Mouse (Mus musculus) hindbrain, embryonic 16.5 days (tissue): ENCODE results near the gene Topors. TPM values are rescaled to one million over a fixed set of nuclear protein-coding genes. Genes with fewer than 3 reads are reported as not detected.

ENCODE experiments used
- ATAC-seq: fragments of 200-750 bp; cut with Nextera tagmentation; 2 replicates; pipeline ENCODE4 v1.8.0; 2017; ENCODE audit warnings: moderate TSS enrichment, moderate library complexity
- H3K27ac ChIP-seq: fragments of 300-500 bp; sonication (generic); 2 replicates; pipeline ENCODE4 v1.5.1; 2014; ENCODE audit warnings: low read depth, mild to moderate bottlenecking, control low read depth, low read length, moderate library complexity
- H3K27me3 ChIP-seq: fragments of 300-500 bp; sonication (generic); replicated peaks from 2 replicates; pipeline ENCODE4 v1.6.1; 2014; ENCODE audit warnings: low read length; ENCODE audit not compliant: control insufficient read depth, insufficient read depth
- H3K36me3 ChIP-seq: fragments of 300-500 bp; sonication (generic); 2 replicates; pipeline ENCODE4 v1.6.1; 2014; ENCODE audit warnings: mild to moderate bottlenecking, low read length, moderate library complexity, mixed read lengths; ENCODE audit not compliant: control insufficient read depth, insufficient read depth
- H3K4me1 ChIP-seq: fragments of 300-500 bp; sonication (generic); 2 replicates; pipeline ENCODE4 v1.6.1; 2014; ENCODE audit warnings: low read depth, low read length; ENCODE audit not compliant: control insufficient read depth, insufficient read depth
- H3K4me2 ChIP-seq: fragments of 300-500 bp; sonication (generic); 2 replicates; pipeline ENCODE4 v1.6.1; 2014; ENCODE audit warnings: mild to moderate bottlenecking, low read length, control low read depth, moderate library complexity
- H3K4me3 ChIP-seq: fragments of 300-500 bp; sonication (generic); 2 replicates; pipeline ENCODE4 v1.5.1; 2014; ENCODE audit warnings: mild to moderate bottlenecking, low read length, control low read depth, moderate library complexity
- H3K9ac ChIP-seq: fragments of 300-500 bp; sonication (generic); 2 replicates; pipeline ENCODE4 v1.6.1; 2014; ENCODE audit warnings: low read depth, mild to moderate bottlenecking, control low read depth, low read length, moderate library complexity
- H3K9me3 ChIP-seq: fragments of 300-500 bp; sonication (generic); 2 replicates; pipeline ENCODE4 v1.6.1; 2014; ENCODE audit warnings: mild to moderate bottlenecking, low read length, moderate library complexity; ENCODE audit not compliant: control insufficient read depth
- whole genome bisulfite sequencing: fragments of 180-500 bp; shearing (Covaris S2); extraction: QIAGEN DNeasy Blood & Tissue Kit; methylation state at CpG from one replicate; pipeline ENCODE4 v1.1.7; 2014; 5-methylcytosine and 5-hydroxymethylcytosine counted together
- polyA plus RNA-seq: library from polyadenylated mRNA; unstranded; fragments of >200 nt; fragmentation: Nextera tagmentation; extraction: Ambion mirVana; gene quantifications from 2 replicates; pipeline ENCODE4 v1.2.1, GENCODE M21; 2015

Gene Topors
- polyA plus RNA-seq, 1 experiment from 2014 or later = 28.8 TPM

DNA sequence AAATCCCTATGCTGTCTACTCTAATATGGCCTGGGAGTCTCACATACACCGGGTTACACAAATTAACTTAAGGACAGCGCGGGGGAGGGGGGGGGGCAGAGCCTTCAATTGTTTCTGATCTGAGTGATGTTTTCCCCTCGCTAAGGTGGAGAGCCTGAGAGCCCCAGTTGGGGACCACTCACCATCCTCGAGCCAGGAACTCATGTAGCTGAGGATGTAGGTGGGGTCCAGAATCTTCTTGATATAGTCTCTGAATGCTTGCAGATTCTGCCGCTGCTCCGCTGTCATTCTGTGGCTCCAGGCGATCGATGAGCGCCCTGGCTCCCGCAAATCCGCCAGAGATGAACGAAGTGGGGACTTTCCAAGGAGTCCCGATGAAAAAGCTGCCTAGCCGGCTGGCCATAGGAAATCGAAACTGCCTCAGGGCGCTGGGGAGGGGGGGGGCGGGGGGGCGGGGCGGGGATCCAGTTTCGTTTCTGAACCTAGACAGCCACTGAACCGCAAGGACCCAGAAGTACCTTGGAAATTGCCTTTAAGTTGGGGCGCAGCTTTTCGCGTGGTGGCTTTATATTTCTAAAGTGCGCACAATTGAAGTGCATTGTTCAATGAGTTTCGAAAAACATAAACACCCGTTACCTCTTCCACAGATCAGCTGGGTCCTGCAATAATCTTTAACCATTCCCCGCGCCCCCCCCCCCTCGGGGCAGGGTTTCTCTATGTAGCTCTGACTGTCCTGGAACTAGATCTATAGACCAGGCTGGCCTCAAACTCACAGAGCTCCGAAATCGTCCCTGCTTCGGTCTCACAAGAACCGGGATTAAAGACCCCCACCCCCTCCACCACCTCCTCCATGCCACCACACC is 30.0 kb downstream of the Topors start, which contains the start of gene Ddx58:
Gene Ddx58 (minus strand): TSS at position 420 of the 863 bp plus-strand sequence.
- H3K4me1 ChIP-seq = peaks cover 12% of the 10 kb centered on the region; the same call in 1 of the 2 replicates
- ATAC-seq = peak; percentile 68

DNA sequence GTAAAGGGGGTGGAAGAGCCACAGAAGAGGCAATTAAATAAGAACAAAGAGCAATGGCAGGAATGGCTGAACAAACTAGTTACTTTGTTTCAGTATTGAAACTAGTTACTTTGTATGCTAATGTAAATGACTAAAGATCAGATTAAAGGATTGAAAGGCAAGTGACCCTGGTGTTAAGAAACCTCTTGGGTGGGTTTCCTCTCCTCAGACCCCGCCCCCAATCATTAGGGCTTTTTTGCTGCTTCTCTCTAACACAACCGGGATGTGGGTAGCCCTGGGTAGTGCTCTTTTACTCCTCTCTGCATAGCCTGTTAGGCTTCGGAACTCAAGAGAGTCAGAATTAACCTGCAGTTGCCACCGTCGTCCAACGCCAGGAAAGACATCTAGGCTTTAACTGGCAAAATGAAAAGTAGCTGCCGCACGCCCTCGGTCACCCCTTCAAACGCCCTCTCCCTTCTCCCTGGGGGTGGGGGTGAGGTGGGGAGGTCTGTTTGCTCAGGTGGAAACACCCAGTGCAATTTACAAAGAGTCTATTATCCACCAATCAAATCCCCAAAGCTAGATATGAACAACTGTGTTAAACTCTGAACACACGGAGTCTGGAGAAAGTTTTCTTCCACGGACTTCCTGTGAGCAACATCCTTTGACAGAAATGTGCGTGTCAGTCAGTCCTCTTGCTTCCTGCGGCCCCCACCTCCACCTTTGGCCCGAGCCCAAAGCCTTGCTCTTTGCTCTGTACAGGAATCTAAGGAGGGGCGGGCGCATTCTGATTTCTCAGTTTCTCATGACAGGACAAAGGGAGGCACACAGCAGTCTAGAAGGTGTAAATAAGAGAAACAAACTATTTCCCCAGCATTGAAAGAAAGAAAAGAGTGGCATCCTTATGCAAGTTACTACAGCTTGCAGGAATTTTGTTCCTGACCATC is 30.9 kb downstream of the Topors start:
- 2% methylated on average over 17 of the region's 17 CpGs for WGBS
- peaks cover 12% of the 10 kb centered on the region; the same call in 1 of the 2 replicates for H3K4me1 ChIP-seq
- no peak overlapping the region; the same call in 1 of the 2 replicates for H3K27ac ChIP-seq
- no peaks in the 10 kb centered on the region for H3K9me3 ChIP-seq
- no peaks in the 10 kb centered on the region for H3K36me3 ChIP-seq
- peak overlapping the region; percentile 54 for H3K9ac ChIP-seq
- ATAC-seq = peak; percentile 34; the same call in 1 of the 2 replicates
- peak overlapping the region; percentile 61 for H3K4me2 ChIP-seq
- H3K27me3 ChIP-seq = no peaks in the 10 kb centered on the region; the same call in 1 of the 2 replicates
- peak overlapping the region; percentile 42 for H3K4me3 ChIP-seq

More for the DNA sequence above, 30.0 kb downstream of the Topors start, which contains the start of gene Ddx58:
- Histone ChIP-seq H3K4me2 (peak within 1 kb of the TSS; percentile 61), H3K36me3 (no peaks in the 10 kb centered on the region), H3K27ac (no peak within 1 kb of the TSS; the same call in 1 of the 2 replicates), H3K4me3 (peak within 1 kb of the TSS; percentile 42), H3K27me3 (no peaks in the 10 kb centered on the region; the same call in 1 of the 2 replicates), H3K9me3 (no peaks in the 10 kb centered on the region), H3K9ac (peak within 1 kb of the TSS; percentile 54)
- 4% methylated on average over 35 of the region's 35 CpGs for WGBS

DNA sequence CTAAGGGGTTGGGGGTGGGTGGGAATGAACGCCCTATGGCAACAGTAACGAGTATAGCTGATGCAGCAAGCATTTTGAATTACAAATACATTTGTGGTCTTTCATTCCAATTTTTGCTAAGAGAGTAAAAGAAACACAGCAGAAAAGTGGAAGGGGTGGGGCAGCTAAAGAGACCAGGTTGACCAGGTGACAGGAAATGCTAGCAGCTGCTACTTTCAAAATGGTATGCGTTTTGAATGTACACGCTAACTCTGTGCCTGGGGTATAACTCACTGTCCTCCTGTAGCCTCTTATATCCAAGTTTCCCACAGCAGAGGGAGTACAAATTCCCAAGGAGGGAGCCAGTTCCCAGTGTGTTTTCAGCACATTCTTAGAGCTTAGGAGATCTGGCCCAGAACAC is 32.8 kb downstream of the Topors start:
- Histone ChIP-seq H3K27me3 (no peaks in the 10 kb centered on the region; the same call in 1 of the 2 replicates), H3K4me2 (no peak overlapping the region), H3K4me3 (no peak overlapping the region), H3K36me3 (no peaks in the 10 kb centered on the region), H3K9me3 (no peaks in the 10 kb centered on the region), H3K9ac (no peak overlapping the region), H3K4me1 (peaks cover 12% of the 10 kb centered on the region; the same call in 1 of the 2 replicates), H3K27ac (no peak overlapping the region)
- WGBS = 94% methylated on average over 4 of the region's 4 CpGs
- ATAC-seq = no peak

DNA sequence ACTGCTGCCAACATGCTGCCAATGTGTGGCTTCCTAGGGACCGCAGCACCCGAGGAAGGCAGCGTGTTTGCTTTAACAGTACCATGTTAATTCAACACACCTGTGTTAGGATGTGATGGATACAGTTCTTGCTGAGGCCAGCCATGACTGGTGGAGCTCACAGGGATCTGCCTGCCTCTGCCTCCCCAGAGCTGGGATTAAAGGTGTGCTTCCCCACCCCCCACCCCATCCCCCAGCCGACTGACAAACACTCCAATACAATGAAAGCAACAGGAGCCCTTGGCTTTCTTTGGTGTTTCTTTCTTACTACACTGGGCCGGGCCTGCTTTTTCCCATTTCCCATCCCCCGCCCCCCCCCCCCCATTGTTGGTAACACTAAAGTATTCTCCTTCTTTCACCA is 35.4 kb downstream of the Topors start:
- H3K36me3 ChIP-seq = no peaks in the 10 kb centered on the region
- no peak overlapping the region for H3K4me3 ChIP-seq
- H3K4me2 ChIP-seq = no peak overlapping the region
- peaks cover 8% of the 10 kb centered on the region; the same call in 1 of the 2 replicates for H3K4me1 ChIP-seq
- H3K9me3 ChIP-seq = no peaks in the 10 kb centered on the region
- H3K27ac ChIP-seq = no peak overlapping the region
- WGBS = 71% methylated on average over 6 of the region's 6 CpGs
- H3K9ac ChIP-seq = no peak overlapping the region
- H3K27me3 ChIP-seq = no peaks in the 10 kb centered on the region; the same call in 1 of the 2 replicates
- no peak for ATAC-seq

DNA sequence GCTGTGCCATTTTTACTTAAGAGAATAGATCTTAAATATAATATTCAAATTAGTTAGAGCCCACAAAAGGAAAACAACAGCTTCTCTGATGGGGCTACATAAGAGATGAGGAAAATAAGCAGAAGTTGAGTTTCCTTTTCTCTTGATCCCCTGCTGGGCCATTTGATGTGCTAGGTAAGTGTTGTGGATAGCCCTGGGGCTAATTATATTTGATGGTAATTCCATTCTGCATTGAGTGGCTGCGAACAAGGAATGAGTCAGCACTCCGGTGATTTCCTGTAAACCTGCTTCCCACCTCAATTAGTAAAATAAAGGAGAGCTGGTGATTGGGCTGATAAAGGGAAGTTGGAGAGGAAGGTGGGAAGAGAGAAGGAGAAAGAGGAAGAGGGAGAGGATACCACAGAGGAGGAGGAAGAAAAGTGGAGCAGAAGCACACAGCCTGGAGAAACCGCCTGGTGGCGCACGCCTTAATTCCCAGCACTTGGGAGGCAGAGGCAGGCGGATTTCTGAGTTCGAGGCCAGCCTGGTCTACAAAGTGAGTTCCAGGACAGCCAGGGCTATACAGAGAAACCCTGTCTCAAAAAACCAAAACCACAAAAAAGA is 36.5 kb downstream of the Topors start:
- WGBS = 90% methylated on average over 7 of the region's 7 CpGs
- Histone ChIP-seq H3K36me3 (no peaks in the 10 kb centered on the region), H3K4me1 (no peaks in the 10 kb centered on the region), H3K9ac (no peak overlapping the region), H3K27me3 (no peaks in the 10 kb centered on the region), H3K4me2 (no peak overlapping the region), H3K9me3 (no peaks in the 10 kb centered on the region), H3K4me3 (no peak overlapping the region), H3K27ac (no peak overlapping the region)
- ATAC-seq = no peak

DNA sequence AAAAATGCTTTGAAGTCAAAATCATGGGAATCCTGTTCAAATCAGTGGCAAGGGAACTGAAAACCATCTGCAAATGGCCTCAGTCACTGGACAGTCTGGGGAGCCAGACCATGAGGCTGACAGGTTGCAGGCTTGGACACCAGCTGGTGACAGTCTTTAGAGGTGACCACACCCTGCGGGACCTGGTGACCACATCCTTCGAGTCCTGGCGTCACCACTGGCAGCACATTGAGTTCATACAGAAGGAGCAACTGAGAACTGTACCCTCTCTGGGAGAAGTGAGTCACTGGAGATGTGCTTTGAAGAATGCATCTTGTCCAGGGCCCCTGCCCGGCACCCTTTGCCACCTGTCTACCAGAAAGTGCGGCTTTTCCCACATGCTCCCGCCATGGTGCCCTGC is 39.9 kb downstream of the Topors start:
- Histone ChIP-seq H3K4me2 (no peak overlapping the region), H3K4me1 (no peaks in the 10 kb centered on the region), H3K4me3 (no peak overlapping the region), H3K36me3 (no peaks in the 10 kb centered on the region), H3K9me3 (no peaks in the 10 kb centered on the region), H3K9ac (no peak overlapping the region), H3K27me3 (no peaks in the 10 kb centered on the region), H3K27ac (no peak overlapping the region)
- 94% methylated on average over 6 of the region's 6 CpGs for WGBS
- ATAC-seq = no peak

DNA sequence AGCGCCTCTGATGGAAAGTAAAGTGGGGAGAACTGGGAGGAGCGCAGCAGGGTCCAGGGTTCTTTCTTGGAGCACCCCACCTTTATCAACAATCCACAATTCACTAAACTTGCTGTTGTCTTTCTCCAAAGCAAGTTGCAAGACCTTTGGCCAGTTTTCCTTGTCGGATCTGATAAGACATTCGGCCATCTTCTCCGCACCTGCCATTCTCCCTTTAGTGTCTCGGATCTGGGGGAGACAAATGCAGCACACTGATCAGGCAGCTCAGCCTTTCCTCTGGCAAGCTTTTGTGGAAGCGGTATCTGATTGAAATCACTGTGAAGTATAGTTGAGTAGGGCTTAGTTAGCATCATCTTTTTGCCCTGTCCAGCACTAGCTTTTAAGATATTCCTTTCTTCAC is 41.8 kb downstream of the Topors start:
- Histone ChIP-seq H3K4me3 (no peak overlapping the region), H3K36me3 (no peaks in the 10 kb centered on the region), H3K4me2 (no peak overlapping the region), H3K9ac (no peak overlapping the region), H3K27me3 (no peaks in the 10 kb centered on the region), H3K27ac (no peak overlapping the region), H3K9me3 (no peaks in the 10 kb centered on the region), H3K4me1 (no peaks in the 10 kb centered on the region)
- ATAC-seq = no peak
- WGBS = 92% methylated on average over 7 of the region's 7 CpGs

DNA sequence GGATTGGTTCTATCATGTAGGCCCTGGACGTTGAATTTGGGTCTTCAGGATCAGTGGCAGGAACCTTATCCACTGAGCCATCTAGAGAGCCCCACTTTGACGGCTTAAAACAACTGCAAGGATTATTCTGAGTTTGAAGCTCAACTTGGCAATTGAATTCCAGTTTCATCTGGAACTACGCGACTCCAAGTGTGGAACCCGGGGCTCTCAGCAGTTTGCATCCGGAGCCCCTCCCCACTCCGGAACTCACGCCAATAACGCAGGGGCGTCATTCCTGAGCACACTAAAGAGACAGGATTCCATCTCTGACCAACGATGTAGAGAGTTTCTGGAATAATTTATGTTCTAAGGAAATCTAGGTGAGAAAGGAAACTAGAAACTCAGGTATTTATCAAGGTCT is 42.5 kb downstream of the Topors start:
- no peak for ATAC-seq
- WGBS = 89% methylated on average over 11 of the region's 11 CpGs
- no peaks in the 10 kb centered on the region for H3K36me3 ChIP-seq
- H3K27me3 ChIP-seq = no peaks in the 10 kb centered on the region
- H3K4me1 ChIP-seq = no peaks in the 10 kb centered on the region
- H3K4me2 ChIP-seq = no peak overlapping the region
- H3K27ac ChIP-seq = no peak overlapping the region
- H3K9ac ChIP-seq = no peak overlapping the region
- no peak overlapping the region for H3K4me3 ChIP-seq
- H3K9me3 ChIP-seq = no peaks in the 10 kb centered on the region
